ENCODE assay signal across 14 mouse cellular contexts in the genomic region with DNA sequence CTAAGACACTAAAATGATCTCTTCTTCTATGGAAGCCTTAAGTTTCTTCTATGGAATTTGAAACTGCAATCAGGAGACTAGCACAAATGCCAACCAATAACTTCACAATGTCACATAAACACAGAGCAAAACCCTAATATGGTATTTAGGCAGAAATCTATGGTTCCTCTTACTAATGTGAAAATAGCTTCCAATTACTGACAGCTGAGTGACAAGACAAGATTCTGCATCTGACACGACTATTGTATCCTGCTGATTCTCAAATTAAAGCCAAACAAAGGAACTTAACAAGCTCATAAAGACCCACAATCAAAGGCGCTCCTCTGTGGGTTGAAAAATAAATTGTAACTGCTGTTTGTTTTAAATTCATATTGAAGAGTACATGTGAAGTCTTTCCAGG.
"Had no signal": no experiment of that assay in that cellular context is flagged by ENCODE, and none has a peak within 500 bp of the region (broad histone marks: within the 10 kb centered on the region; RNA-seq: fewer than 3 reads in every experiment).

No protein-coding gene starts in this region.

- H3K4me2 ChIP-seq: limb, embryonic 12.5 days; liver, embryonic 13.5 days; lung, embryonic 15.5 days; midbrain, embryonic 12.5 days; neural tube, embryonic 13.5 days had no signal

- ATAC-seq: liver, postnatal 0 days had no signal

- H3K4me3 ChIP-seq: limb, embryonic 12.5 days; liver, embryonic 13.5 days; lung, embryonic 15.5 days; megakaryocyte, embryonic 14.5 days; midbrain, embryonic 12.5 days; neural tube, embryonic 13.5 days had no signal

- H3K9me3 ChIP-seq: limb, embryonic 12.5 days; liver, embryonic 13.5 days; lung, embryonic 15.5 days; neural tube, embryonic 13.5 days had no signal

- DNase-seq: kidney, adult 18-20 months; kidney, postnatal 25 days; liver; liver, embryonic 13.5 days; liver, postnatal 0 days; lung, postnatal 14 days; thymus, postnatal 4 days had no signal

- H3K4me1 ChIP-seq: limb, embryonic 12.5 days; liver, embryonic 13.5 days; lung, embryonic 15.5 days; megakaryocyte, embryonic 14.5 days; midbrain, embryonic 12.5 days; neural tube, embryonic 13.5 days had no signal

- H3K36me3 ChIP-seq: limb, embryonic 12.5 days; liver, embryonic 13.5 days; lung, embryonic 15.5 days; midbrain, embryonic 12.5 days; neural tube, embryonic 13.5 days had no signal

- H3K27ac ChIP-seq: limb, embryonic 12.5 days; liver, embryonic 13.5 days; lung, embryonic 15.5 days; macrophage; midbrain, embryonic 12.5 days; neural tube, embryonic 13.5 days; stomach, postnatal 0 days had no signal

- H3K27me3 ChIP-seq: limb, embryonic 12.5 days; liver, embryonic 13.5 days; lung, embryonic 15.5 days; megakaryocyte, embryonic 14.5 days; midbrain, embryonic 12.5 days; neural tube, embryonic 13.5 days had no signal

- H3K9ac ChIP-seq: limb, embryonic 12.5 days; liver, embryonic 13.5 days; liver, postnatal 0 days; lung, embryonic 15.5 days; midbrain, embryonic 12.5 days; neural tube, embryonic 13.5 days had no signal
